Mouse (Mus musculus) heart, embryonic 12.5 days (tissue): ENCODE measurements around the gene Elp5. TPM values are rescaled to one million over a fixed set of nuclear protein-coding genes. Genes with fewer than 3 reads are reported as not detected.

Experiments used
- microRNA counts: library from miRNA; unstranded; fragments of <30 nt; microRNA quantifications from one replicate; lab custom pipeline; 2017
- microRNA-seq: library from miRNA; unstranded; fragments of <30 nt; microRNA quantifications from one replicate; pipeline ENCODE4, GENCODE M21; 2017
- polyA plus RNA-seq: library from polyadenylated mRNA; unstranded; fragments of >200 nt; fragmentation: Nextera tagmentation; extraction: Ambion mirVana; gene quantifications from 2 replicates; pipeline ENCODE4 v1.2.1, GENCODE M21; 2016

The Elp5 gene
- polyA plus RNA-seq, 1 experiment from 2014 or later, result 109 TPM

MicroRNAs within 50 kb of the gene (microRNA counts, 519-probe panel; counts per million panel counts)
- not detected for microRNA mmu-miR-324-3p (lab: Ali Mortazavi, UCI)
- microRNA mmu-miR-324-5p (lab: Ali Mortazavi, UCI), result 3,767 counts per million, percentile 27 among the panel's probes with 10 or more counts

Small RNAs within 50 kb of the gene (microRNA-seq; reads per million reads assigned to microRNA genes)
- not detected for gene Gm44349
- 2,978 reads per million, percentile 87 among the genes with 10 or more reads in this experiment for gene Mir324

Other genes starting within 250 kb of the Elp5 start
- gene Polr2a, start 223.9 kb downstream of the Elp5 start, polyA plus RNA-seq, result 23.7 and 25.2 TPM in 2 replicates
- 0.33 TPM in 2 replicates for gene Slc35g3, start 220.5 kb downstream of the Elp5 start, polyA plus RNA-seq
- 2.9 and 3.3 TPM in 2 replicates for gene Zbtb4, start 216.6 kb downstream of the Elp5 start, polyA plus RNA-seq
- 5.6 and 7.7 TPM in 2 replicates for gene Chrnb1, start 186.6 kb downstream of the Elp5 start, polyA plus RNA-seq
- 2.3 and 2.4 TPM in 2 replicates for gene Fgf11, start 180.7 kb downstream of the Elp5 start, polyA plus RNA-seq
- 1.5 and 1.6 TPM in 2 replicates for gene Tmem102, start 176.9 kb downstream of the Elp5 start, polyA plus RNA-seq
- not detected in 2 replicates for gene Gm39566, start 167.2 kb downstream of the Elp5 start, polyA plus RNA-seq
- not detected in 2 replicates for gene Spem2, start 164.1 kb downstream of the Elp5 start, polyA plus RNA-seq
- gene Spem1, start 160.3 kb downstream of the Elp5 start, polyA plus RNA-seq, result not detected in 2 replicates
- 1.8 and 2.3 TPM in 2 replicates for gene Nlgn2, start 144.7 kb downstream of the Elp5 start, polyA plus RNA-seq
- 289 and 297 TPM in 2 replicates for gene Tmem256, start 144.0 kb downstream of the Elp5 start, polyA plus RNA-seq
- 77.9 and 82.3 TPM in 2 replicates for gene Plscr3, start 136.1 kb downstream of the Elp5 start, polyA plus RNA-seq
- 0.28 and 0.32 TPM in 2 replicates for gene Tnk1, start 123.8 kb downstream of the Elp5 start, polyA plus RNA-seq
- not detected in 2 replicates for gene Tmem95, start 104.5 kb downstream of the Elp5 start, polyA plus RNA-seq
- 4.1 and 4.5 TPM in 2 replicates for gene Kctd11, start 101.1 kb downstream of the Elp5 start, polyA plus RNA-seq
- 10.3 and 11.2 TPM in 2 replicates for gene Acap1, start 87.0 kb downstream of the Elp5 start, polyA plus RNA-seq
- gene 2810408A11Rik, start 81.5 kb downstream of the Elp5 start, polyA plus RNA-seq, result 4.7 and 5.2 TPM in 2 replicates
- 7.6 and 9.2 TPM in 2 replicates for gene Neurl4, start 81.4 kb downstream of the Elp5 start, polyA plus RNA-seq
- gene Gps2, start 68.6 kb downstream of the Elp5 start, polyA plus RNA-seq, result 49.2 and 50.6 TPM in 2 replicates
- 1,286 and 1,307 TPM in 2 replicates for gene Eif5a, start 60.6 kb downstream of the Elp5 start, polyA plus RNA-seq
- 2.0 and 2.6 TPM in 2 replicates for gene Ybx2, start 46.7 kb downstream of the Elp5 start, polyA plus RNA-seq
- gene Slc2a4, start 34.3 kb downstream of the Elp5 start, polyA plus RNA-seq, result 25.9 and 28.8 TPM in 2 replicates
- gene Cldn7, start 17.7 kb downstream of the Elp5 start, polyA plus RNA-seq, result 2.1 and 2.5 TPM in 2 replicates
- 23.6 and 24.5 TPM in 2 replicates for gene Ctdnep1, start 1.4 kb downstream of the Elp5 start, polyA plus RNA-seq
- gene Gabarap, start 8.6 kb upstream of the Elp5 start, polyA plus RNA-seq, result 445 and 451 TPM in 2 replicates
- gene Phf23, start 13.3 kb upstream of the Elp5 start, polyA plus RNA-seq, result 51.0 and 54.1 TPM in 2 replicates
- 25.8 and 26.1 TPM in 2 replicates for gene Dvl2, start 18.1 kb upstream of the Elp5 start, polyA plus RNA-seq
- gene Acadvl, start 32.9 kb upstream of the Elp5 start, polyA plus RNA-seq, result 126 and 129 TPM in 2 replicates
- 4.2 and 6.0 TPM in 2 replicates for gene Dlg4, start 34.4 kb upstream of the Elp5 start, polyA plus RNA-seq
- gene Asgr1, start 71.6 kb upstream of the Elp5 start, polyA plus RNA-seq, result 0.15 and 0.19 TPM in 2 replicates
- not detected in 2 replicates for gene Asgr2, start 110.1 kb upstream of the Elp5 start, polyA plus RNA-seq
- gene Mgl2, start 147.8 kb upstream of the Elp5 start, polyA plus RNA-seq, result 0.24 TPM in 1 of 2 replicates, not detected in the other
- not detected in 2 replicates for gene Clec10a, start 173.7 kb upstream of the Elp5 start, polyA plus RNA-seq
- 0.41 and 1.1 TPM in 2 replicates for gene Slc16a11, start 230.2 kb upstream of the Elp5 start, polyA plus RNA-seq
- 7.7 and 9.1 TPM in 2 replicates for gene Slc16a13, start 238.5 kb upstream of the Elp5 start, polyA plus RNA-seq
- 17.6 and 19.6 TPM in 2 replicates for gene Bcl6b, start 247.3 kb upstream of the Elp5 start, polyA plus RNA-seq